Mouse (Mus musculus) ES-E14 (cell line): Measurements from ENCODE around the gene Ccl1. TPM values are rescaled to one million over a fixed set of nuclear protein-coding genes. Genes with fewer than 3 reads are reported as not detected.

Source experiments
- DNase-seq: peaks from one replicate; pipeline ENCODE4 v3.0.0-alpha.2; 2013; ENCODE audit warnings: low read depth, low spot score
- H3K27ac ChIP-seq: 2 replicates; pipeline ENCODE4 v1.5.1; 2012; ENCODE audit warnings: low read depth, mild to moderate bottlenecking, low read length, moderate library complexity, mixed read lengths; ENCODE audit not compliant: poor library complexity, insufficient read depth, severe bottlenecking
- H3K36me3 ChIP-seq: 2 replicates; pipeline ENCODE4 v1.6.1; 2012; ENCODE audit warnings: mild to moderate bottlenecking, low read length, moderate library complexity, mixed read lengths; ENCODE audit not compliant: control insufficient read depth, poor library complexity, insufficient read depth, severe bottlenecking
- H3K4me1 ChIP-seq, 2 experiments: fragments of 150-350 bp in 1 of 2; sonication (generic) in 1 of 2; 2 replicates each; pipeline ENCODE4 v1.6.1; 2012; ENCODE audit warnings: low read length in 2 of 2, mild to moderate bottlenecking in 1 of 2, mixed read lengths in 1 of 2; ENCODE audit not compliant: control insufficient read depth in 2 of 2, insufficient read depth in 2 of 2, poor library complexity in 1 of 2
- H3K4me3 ChIP-seq, 2 experiments: fragments of 150-350 bp in 1 of 2; sonication (generic) in 1 of 2; 2 replicates each; pipeline ENCODE4 v1.5.1; 2012; ENCODE audit warnings: low read length in 2 of 2, low read depth in 1 of 2, mild to moderate bottlenecking in 1 of 2, mixed read lengths in 1 of 2; ENCODE audit not compliant: insufficient read depth in 1 of 2, poor library complexity in 1 of 2, severe bottlenecking in 1 of 2
- H3K9ac ChIP-seq: 2 replicates; pipeline ENCODE4 v1.6.1; 2012; ENCODE audit warnings: low read depth, mild to moderate bottlenecking, low read length, mixed read lengths; ENCODE audit not compliant: poor library complexity, insufficient read depth, severe bottlenecking
- H3K9me3 ChIP-seq: fragments of 150-350 bp; sonication (generic); 2 replicates; pipeline ENCODE4 v1.6.1; 2012; ENCODE audit warnings: low read depth, mild to moderate bottlenecking, low read length; ENCODE audit not compliant: control insufficient read depth, insufficient read depth
- CHD2 ChIP-seq: IDR thresholded peaks from 2 replicates; pipeline ENCODE4 v1.6.1; 2014; ENCODE audit warnings: mild to moderate bottlenecking, low read depth, low read length, inconsistent platforms
- HCFC1 ChIP-seq: IDR thresholded peaks from 2 replicates; pipeline ENCODE4 v1.6.1; 2012; ENCODE audit warnings: low read length, inconsistent platforms, borderline replicate concordance; ENCODE audit not compliant: insufficient read depth
- MAFK ChIP-seq: IDR thresholded peaks from 2 replicates; pipeline ENCODE4 v1.6.1; 2014; ENCODE audit warnings: mild to moderate bottlenecking, low read depth, low read length, inconsistent platforms; ENCODE audit not compliant: insufficient read depth
- ZC3H11A ChIP-seq: IDR thresholded peaks from 2 replicates; pipeline ENCODE4 v1.6.1; 2012; ENCODE audit warnings: low read depth, mild to moderate bottlenecking, inconsistent platforms, low read length, borderline replicate concordance
- ZNF384 ChIP-seq: IDR thresholded peaks from 2 replicates; pipeline ENCODE4 v1.6.1; 2012; ENCODE audit warnings: low read depth, low read length, inconsistent platforms
- in situ Hi-C, 2 experiments: fragments of 600-800 bp; cut with MboI; formaldehyde crosslinking; loops; one replicate each; pipeline ENCODE4 v1.15.1; 2025; ENCODE audit warnings: low sequenced_read_pairs in 2 of 2, inconsistent platforms in 1 of 2; ENCODE audit not compliant: unreplicated experiment in 2 of 2
- total RNA-seq: library from RNA; depleted of rRNA; stranded (reverse); fragments of 300-350 nt; gene quantifications from 2 replicates; pipeline ENCODE4 v1.2.3, GENCODE M21; 2012

Ccl1 gene
- total RNA-seq, 1 experiment = 1.7 TPM

- TF ChIP-seq ZNF384 (no peak), HCFC1 (no peak), ZC3H11A (no peak)
- no peak overlapping the region for H3K9ac ChIP-seq
- no peaks in the 10 kb centered on the region for H3K9me3 ChIP-seq
- DNase-seq = no peak
- in situ Hi-C loops = no loop called here
- H3K4me1 ChIP-seq = peaks cover 0 to 5% of the 10 kb centered on the region in 2 experiments; a peak in 1 of 4 replicates
- no peak overlapping the region for H3K4me3 ChIP-seq
- no peak overlapping the region for H3K27ac ChIP-seq
- H3K36me3 ChIP-seq = no peaks in the 10 kb centered on the region
Observed at GRCm38 (mm10) chr11:82171316-82172071, 134.0 kb downstream of the Ccl1 start.

GRCm38 (mm10) chr11:82169456-82169855 is 136.0 kb downstream of the Ccl1 start:
- no peak overlapping the region for H3K9ac ChIP-seq
- no peak for DNase-seq
- H3K27ac ChIP-seq = no peak overlapping the region
- in situ Hi-C loops = no loop called here
- no peaks in the 10 kb centered on the region for H3K36me3 ChIP-seq
- TF ChIP-seq ZNF384 = no peak
- TF ChIP-seq ZC3H11A = no peak
- TF ChIP-seq MAFK = no peak
- TF ChIP-seq CHD2 = no peak
- no peak for TF ChIP-seq HCFC1
- H3K4me3 ChIP-seq = no peak overlapping the region
- H3K9me3 ChIP-seq = no peaks in the 10 kb centered on the region
- no peaks in the 10 kb centered on the region for H3K4me1 ChIP-seq

DNA sequence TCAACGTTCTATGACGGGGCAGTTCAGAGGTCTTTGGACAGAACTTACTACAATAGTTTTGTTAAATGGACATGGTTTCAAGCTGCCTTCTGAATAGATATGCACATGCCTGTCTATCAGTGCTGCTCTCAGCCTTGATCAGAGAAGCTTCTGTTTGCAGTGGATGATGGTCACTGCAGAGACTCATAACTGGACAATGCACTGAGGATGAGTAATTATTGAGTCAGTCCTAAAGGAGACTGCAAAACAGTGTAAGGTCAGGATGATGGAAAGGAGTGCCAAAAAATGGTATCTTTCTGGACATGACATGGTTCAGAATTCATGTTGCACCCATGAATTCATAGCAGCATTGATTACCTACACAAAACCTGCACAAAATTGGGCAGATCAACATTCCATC is 137.2 kb downstream of the Ccl1 start:
- H3K4me3 ChIP-seq = no peak overlapping the region
- H3K36me3 ChIP-seq = no peaks in the 10 kb centered on the region
- no peaks in the 10 kb centered on the region for H3K4me1 ChIP-seq
- in situ Hi-C loops = no loop called here
- no peak overlapping the region for H3K27ac ChIP-seq
- no peaks in the 10 kb centered on the region for H3K9me3 ChIP-seq
- no peak for DNase-seq
- H3K9ac ChIP-seq = no peak overlapping the region
- TF ChIP-seq MAFK = no peak
- no peak for TF ChIP-seq CHD2
- no peak for TF ChIP-seq ZC3H11A
- no peak for TF ChIP-seq HCFC1
- TF ChIP-seq ZNF384 = no peak

DNA sequence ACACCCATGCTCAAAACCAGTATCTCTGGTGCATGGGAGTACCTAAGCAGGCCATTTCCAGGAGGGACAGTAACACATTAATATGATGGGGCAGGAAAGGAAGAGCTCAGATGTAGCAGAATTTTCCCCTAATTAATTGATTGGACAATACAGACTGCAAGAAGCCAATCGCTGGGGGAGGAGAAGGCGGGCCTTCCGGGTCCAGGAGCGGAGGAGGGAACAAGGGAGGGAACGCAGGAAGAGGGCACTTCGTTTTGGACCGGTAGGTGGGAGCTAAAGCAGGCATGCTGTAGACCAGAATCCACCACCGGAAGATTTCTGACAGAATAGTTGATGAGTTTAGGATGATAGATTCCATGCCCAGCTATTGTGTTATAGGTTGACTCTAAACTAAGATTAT is 142.2 kb downstream of the Ccl1 start:
- no peaks in the 10 kb centered on the region for H3K9me3 ChIP-seq
- TF ChIP-seq ZNF384 (no peak), MAFK (no peak), HCFC1 (no peak), CHD2 (no peak), ZC3H11A (no peak)
- H3K36me3 ChIP-seq = no peaks in the 10 kb centered on the region
- H3K27ac ChIP-seq = no peak overlapping the region
- in situ Hi-C loops = no loop called here
- no peak for DNase-seq
- H3K4me3 ChIP-seq = peak overlapping the region in 1 of 2 experiments; percentile 9; a peak in 2 of 4 replicates
- H3K4me1 ChIP-seq = no peaks in the 10 kb centered on the region
- no peak overlapping the region for H3K9ac ChIP-seq
